Mouse (Mus musculus) embryonic facial prominence, embryonic 11.5 days (tissue): ENCODE data around the gene Gstm2. TPM values are rescaled to one million over a fixed set of nuclear protein-coding genes. Genes with fewer than 3 reads are reported as not detected.

Experiments
- ATAC-seq: fragments of 200-750 bp; cut with Nextera tagmentation; replicated peaks from 2 replicates; pipeline ENCODE4 v1.8.0; 2017; ENCODE audit warnings: low read depth; ENCODE audit not compliant: insufficient number of reproducible peaks, low FRiP score, low TSS enrichment
- DNase-seq: peaks from one replicate; pipeline ENCODE4 v3.0.0-alpha.2; 2015; ENCODE audit warnings: low spot score
- H3K27ac ChIP-seq: fragments of 300-500 bp; sonication (generic); replicated peaks from 2 replicates; pipeline ENCODE4 v1.5.1; 2014; ENCODE audit warnings: mild to moderate bottlenecking, low read depth, low read length, control low read depth
- H3K27me3 ChIP-seq: fragments of 300-500 bp; sonication (generic); 2 replicates; pipeline ENCODE4 v1.6.1; 2014; ENCODE audit warnings: mild to moderate bottlenecking, low read length, moderate library complexity, mixed read lengths; ENCODE audit not compliant: control insufficient read depth, insufficient read depth
- H3K36me3 ChIP-seq: fragments of 300-500 bp; sonication (generic); replicated peaks from 2 replicates; pipeline ENCODE4 v1.6.1; 2014; ENCODE audit warnings: low read depth, mild to moderate bottlenecking, low read length, moderate library complexity, mixed read lengths; ENCODE audit not compliant: control insufficient read depth, insufficient read depth
- H3K4me1 ChIP-seq: fragments of 300-500 bp; sonication (generic); 2 replicates; pipeline ENCODE4 v1.6.1; 2014; ENCODE audit warnings: low read length, mixed read lengths; ENCODE audit not compliant: control insufficient read depth, insufficient read depth
- H3K4me2 ChIP-seq: fragments of 300-500 bp; sonication (generic); 2 replicates; pipeline ENCODE4 v1.6.1; 2014; ENCODE audit warnings: low read depth, mild to moderate bottlenecking, control low read depth, low read length, moderate library complexity
- H3K4me3 ChIP-seq: fragments of 300-500 bp; sonication (generic); 2 replicates; pipeline ENCODE4 v1.5.1; 2014; ENCODE audit warnings: low read depth, low read length, control low read depth
- H3K9ac ChIP-seq: fragments of 300-500 bp; sonication (generic); replicated peaks from 2 replicates; pipeline ENCODE4 v1.6.1; 2014; ENCODE audit warnings: mild to moderate bottlenecking, control low read depth, low read length
- H3K9me3 ChIP-seq: fragments of 300-500 bp; sonication (generic); replicated peaks from 2 replicates; pipeline ENCODE4 v1.6.1; 2016; ENCODE audit warnings: mild to moderate bottlenecking, low read length, inconsistent platforms, mixed read lengths; ENCODE audit not compliant: control insufficient read depth
- WGBS: fragments of 180-500 bp; shearing (Covaris S2); extraction: QIAGEN DNeasy Blood & Tissue Kit; methylation state at CpG from one replicate; pipeline ENCODE4 v1.1.7; 2014; 5-methylcytosine and 5-hydroxymethylcytosine counted together
- polyA plus RNA-seq: library from polyadenylated mRNA; unstranded; fragments of >200 nt; fragmentation: Nextera tagmentation; extraction: Ambion mirVana; gene quantifications from 2 replicates; pipeline ENCODE4 v1.2.1, GENCODE M21; 2014

Gene Gstm2
- polyA plus RNA-seq: 29.7 TPM in 2 replicates

GRCm38 (mm10) chr3:107986041-107986562, at the start of gene Gstm2:
Gene Gstm2 (minus strand): TSS chr3:107986453.
- peak; percentile 63 for DNase-seq
- peak within 1 kb of the TSS; percentile 20; the same call in 1 of the 2 replicates for H3K4me2 ChIP-seq
- WGBS: 52% methylated on average over 8 of the region's 8 CpGs

GRCm38 (mm10) chr3:108033156-108033555, 46.9 kb upstream of the Gstm2 start:
- H3K36me3 ChIP-seq: no peaks in the 10 kb centered on the region
- DNase-seq (no peak), ATAC-seq (no peak)
- H3K27me3 ChIP-seq: no peaks in the 10 kb centered on the region
- 78% methylated on average over 5 of the region's 5 CpGs for WGBS
- no peak overlapping the region for H3K4me3 ChIP-seq
- no peak overlapping the region for H3K9ac ChIP-seq
- no peak overlapping the region for H3K4me2 ChIP-seq
- H3K4me1 ChIP-seq: no peaks in the 10 kb centered on the region
- no peak overlapping the region for H3K27ac ChIP-seq
- H3K9me3 ChIP-seq: no peaks in the 10 kb centered on the region

More at GRCm38 (mm10) chr3:107986041-107986562, at the start of gene Gstm2:
- no peaks in the 10 kb centered on the region for H3K27me3 ChIP-seq
- no peak within 1 kb of the TSS for H3K9ac ChIP-seq
- no peak within 1 kb of the TSS for H3K4me3 ChIP-seq
- H3K4me1 ChIP-seq: no peaks in the 10 kb centered on the region
- no peaks in the 10 kb centered on the region for H3K9me3 ChIP-seq
- peak; percentile 39; the same call in 1 of the 2 replicates for ATAC-seq
- no peak within 1 kb of the TSS for H3K27ac ChIP-seq
- no peaks in the 10 kb centered on the region for H3K36me3 ChIP-seq

- no peaks in the 10 kb centered on the region for H3K27me3 ChIP-seq
- no peaks in the 10 kb centered on the region for H3K36me3 ChIP-seq
- ATAC-seq (no peak), DNase-seq (no peak)
- H3K4me1 ChIP-seq: no peaks in the 10 kb centered on the region
- no peak overlapping the region for H3K27ac ChIP-seq
- H3K9me3 ChIP-seq: no peaks in the 10 kb centered on the region
- no peak overlapping the region for H3K4me2 ChIP-seq
- H3K4me3 ChIP-seq: no peak overlapping the region
- H3K9ac ChIP-seq: no peak overlapping the region
These were observed 45.9 kb upstream of the Gstm2 start for GRCm38 (mm10) chr3:108032113-108032512.

- no peaks in the 10 kb centered on the region for H3K9me3 ChIP-seq
- no peaks in the 10 kb centered on the region for H3K27me3 ChIP-seq
- no peak overlapping the region for H3K4me2 ChIP-seq
- H3K27ac ChIP-seq: no peak overlapping the region
- 86% methylated on average over 4 of the region's 4 CpGs for WGBS
- DNase-seq (no peak), ATAC-seq (no peak)
- H3K36me3 ChIP-seq: no peaks in the 10 kb centered on the region
- H3K4me3 ChIP-seq: no peak overlapping the region
- no peaks in the 10 kb centered on the region for H3K4me1 ChIP-seq
- H3K9ac ChIP-seq: no peak overlapping the region
These were observed 42.5 kb upstream of the Gstm2 start for GRCm38 (mm10) chr3:108028641-108029365.

GRCm38 (mm10) chr3:108026597-108026996, 40.3 kb upstream of the Gstm2 start:
- no peaks in the 10 kb centered on the region for H3K4me1 ChIP-seq
- no peak overlapping the region for H3K9ac ChIP-seq
- no peak for ATAC-seq
- WGBS: 80% methylated on average over 1 of the region's 1 CpGs
- H3K27ac ChIP-seq: no peak overlapping the region
- no peak overlapping the region for H3K4me2 ChIP-seq
- H3K36me3 ChIP-seq: no peaks in the 10 kb centered on the region
- no peak overlapping the region for H3K4me3 ChIP-seq
- H3K9me3 ChIP-seq: no peaks in the 10 kb centered on the region
- no peaks in the 10 kb centered on the region for H3K27me3 ChIP-seq
- no peak for DNase-seq

GRCm38 (mm10) chr3:108026049-108026448, 39.8 kb upstream of the Gstm2 start:
- no peaks in the 10 kb centered on the region for H3K36me3 ChIP-seq
- ATAC-seq (no peak), DNase-seq (no peak)
- WGBS: 85% methylated on average over 5 of the region's 5 CpGs
- H3K4me1 ChIP-seq: no peaks in the 10 kb centered on the region
- H3K4me2 ChIP-seq: no peak overlapping the region
- no peak overlapping the region for H3K9ac ChIP-seq
- no peaks in the 10 kb centered on the region for H3K9me3 ChIP-seq
- no peak overlapping the region for H3K4me3 ChIP-seq
- no peaks in the 10 kb centered on the region for H3K27me3 ChIP-seq
- H3K27ac ChIP-seq: no peak overlapping the region

- no peak for DNase-seq
- no peak overlapping the region for H3K4me2 ChIP-seq
These were observed 39.1 kb upstream of the Gstm2 start for GRCm38 (mm10) chr3:108025318-108025717.

GRCm38 (mm10) chr3:108022650-108023049, 36.4 kb upstream of the Gstm2 start:
- Histone ChIP-seq H3K36me3 (no peaks in the 10 kb centered on the region), H3K9ac (no peak overlapping the region), H3K4me2 (no peak overlapping the region), H3K27ac (no peak overlapping the region), H3K4me1 (no peaks in the 10 kb centered on the region), H3K4me3 (no peak overlapping the region), H3K27me3 (no peaks in the 10 kb centered on the region), H3K9me3 (no peaks in the 10 kb centered on the region)
- 83% methylated on average over 6 of the region's 6 CpGs for WGBS
- ATAC-seq: no peak
- DNase-seq: no peak

More at GRCm38 (mm10) chr3:108025318-108025717, 39.1 kb upstream of the Gstm2 start:
- Histone ChIP-seq H3K4me3 (no peak overlapping the region), H3K9me3 (no peaks in the 10 kb centered on the region), H3K36me3 (no peaks in the 10 kb centered on the region), H3K27ac (no peak overlapping the region), H3K27me3 (no peaks in the 10 kb centered on the region), H3K9ac (no peak overlapping the region), H3K4me1 (no peaks in the 10 kb centered on the region)
- 86% methylated on average over 4 of the region's 4 CpGs for WGBS
- ATAC-seq: no peak
